ENCODE assay signal across 25 mouse cellular contexts in genomic region chr5:27206213-27206612, GRCm38 (mm10).
DNase-seq lines count a peak whose midpoint lies in the region; ATAC-seq and TF ChIP-seq lines count a peak whose summit lies in the region.
"Had no signal": no experiment of that assay in that cellular context is flagged by ENCODE, and none has a peak within 500 bp of the region (broad histone marks: within the 10 kb centered on the region; RNA-seq: fewer than 3 reads in every experiment).

No protein-coding gene starts in this region.

- no peak for TF ChIP-seq CTCF in bone marrow macrophage, adult 2 months (IDR thresholded peaks at IDR 0.05; ENCODE audit: low read depth, low read length)
- TF ChIP-seq CTCF in gastrocnemius, adult 2 months (IDR thresholded peaks at IDR 0.05): no peak
- no peak for TF ChIP-seq CTCF in thymus, adult 2 months (IDR thresholded peaks at IDR 0.05; ENCODE audit: borderline replicate concordance, control insufficient read depth, extremely low read depth, insufficient read depth, low read length, poor library complexity)

- no peaks in the 10 kb centered on the region for H3K36me3 ChIP-seq in liver, embryonic 16.5 days (ENCODE audit: control insufficient read depth, insufficient read depth)
- no peaks in the 10 kb centered on the region for H3K36me3 ChIP-seq in thymus, adult 2 months (ENCODE audit: control insufficient read depth, insufficient read depth, low read length)
- H3K36me3 ChIP-seq: embryonic facial prominence, embryonic 15.5 days; hindbrain, embryonic 15.5 days; intestine, embryonic 15.5 days; midbrain, embryonic 12.5 days; neural tube, embryonic 12.5 days had no signal

- no peak overlapping the region for H3K4me3 ChIP-seq in bone marrow macrophage, adult 2 months (ENCODE audit: insufficient read depth, low read length)
- no peak overlapping the region for H3K4me3 ChIP-seq in liver, embryonic 16.5 days (ENCODE audit: low read depth, low read length)
- no peak overlapping the region for H3K4me3 ChIP-seq in gastrocnemius, adult 2 months
- H3K4me3 ChIP-seq in thymus, adult 2 months (ENCODE audit: control insufficient read depth, insufficient read depth, low read length): no peak overlapping the region
- H3K4me3 ChIP-seq: embryonic facial prominence, embryonic 15.5 days; hindbrain, embryonic 15.5 days; intestine, embryonic 15.5 days; layer of hippocampus, adult 2 months; midbrain, embryonic 12.5 days; neural tube, embryonic 12.5 days had no signal

- H3K9ac ChIP-seq in liver, embryonic 16.5 days (ENCODE audit: low read depth, low read length): no peak overlapping the region
- H3K9ac ChIP-seq: embryonic facial prominence, embryonic 15.5 days; hindbrain, embryonic 15.5 days; intestine, embryonic 15.5 days; lung, embryonic 14.5 days; midbrain, embryonic 12.5 days; neural tube, embryonic 12.5 days had no signal

- no peak for TF ChIP-seq POLR2A in bone marrow macrophage, adult 2 months (IDR thresholded peaks at IDR 0.05; ENCODE audit: borderline replicate concordance, low read depth, low read length)
- TF ChIP-seq POLR2A in thymus, adult 2 months (IDR thresholded peaks at IDR 0.05; ENCODE audit: control insufficient read depth, extremely low read depth, insufficient read depth, low read length, poor library complexity): no peak

- intact Hi-C loops in gastrocnemius, adult 2 months (cut with DNase I): no loop called here

- H3K4me2 ChIP-seq in liver, embryonic 16.5 days (ENCODE audit: low read depth, low read length): no peak overlapping the region
- H3K4me2 ChIP-seq: embryonic facial prominence, embryonic 15.5 days; hindbrain, embryonic 15.5 days; intestine, embryonic 15.5 days; lung, embryonic 14.5 days; midbrain, embryonic 12.5 days; neural tube, embryonic 12.5 days had no signal

- DNase-seq in 416B (ENCODE audit: low read depth): peak; percentile 12
- DNase-seq in gastrocnemius, adult 2 months: no peak
- DNase-seq in urinary bladder, postnatal 14 days (ENCODE audit: low spot score): no peak
- DNase-seq in thymus, adult 2 months: no peak
- DNase-seq in layer of hippocampus, adult 9-11 months: no peak
- DNase-seq: adrenal gland, postnatal 10 days; cerebellum, adult 8-10 months; cerebellum, postnatal 36 days; gastrocnemius, postnatal 10 days; heart, adult 18-20 months; heart, postnatal 36 days; kidney, adult 9 months; kidney, postnatal 14 days; lung, embryonic 14.5 days had no signal

- H3K27me3 ChIP-seq in liver, embryonic 16.5 days (ENCODE audit: control insufficient read depth, insufficient read depth, low read depth, low read length): no peaks in the 10 kb centered on the region
- no peaks in the 10 kb centered on the region for H3K27me3 ChIP-seq in thymus, adult 2 months (ENCODE audit: control insufficient read depth, insufficient read depth, low read length)
- H3K27me3 ChIP-seq: embryonic facial prominence, embryonic 15.5 days; hindbrain, embryonic 15.5 days; intestine, embryonic 15.5 days; midbrain, embryonic 12.5 days; neural tube, embryonic 12.5 days had no signal

- H3K9me3 ChIP-seq in liver, embryonic 16.5 days (replicated peaks; ENCODE audit: control insufficient read depth, low read length): no peaks in the 10 kb centered on the region
- H3K9me3 ChIP-seq: embryonic facial prominence, embryonic 15.5 days; hindbrain, embryonic 15.5 days; intestine, embryonic 15.5 days; midbrain, embryonic 12.5 days; neural tube, embryonic 12.5 days had no signal

- peak; percentile 55 for ATAC-seq in liver, embryonic 16.5 days (ENCODE audit: low read depth)
- peak; percentile 77 for ATAC-seq in megakaryocyte-erythroid progenitor cell, adult 5-6 weeks (replicated peaks; ENCODE audit: low FRiP score, low TSS enrichment, poor library complexity, severe bottlenecking)
- ATAC-seq: forebrain, embryonic 14.5 days; intestine, embryonic 15.5 days had no signal

- WGBS in liver, embryonic 16.5 days (ENCODE audit: insufficient replicate concordance): 24% methylated on average over 7 of the region's 7 CpGs
- WGBS in thymus, adult 2 months: 23% methylated on average over 7 of the region's 7 CpGs

- H3K27ac ChIP-seq in bone marrow macrophage, adult 2 months (ENCODE audit: insufficient read depth, low read depth, low read length): peak overlapping the region; percentile 13; the same call in 1 of the 2 replicates
- no peak overlapping the region for H3K27ac ChIP-seq in liver, embryonic 16.5 days (ENCODE audit: low read length)
- H3K27ac ChIP-seq in gastrocnemius, adult 2 months: no peak overlapping the region
- H3K27ac ChIP-seq in thymus, adult 2 months (ENCODE audit: control insufficient read depth, insufficient read depth, low read length): no peak overlapping the region
- H3K27ac ChIP-seq: embryonic facial prominence, embryonic 15.5 days; hindbrain, embryonic 15.5 days; intestine, embryonic 15.5 days; midbrain, embryonic 12.5 days; neural tube, embryonic 12.5 days; stomach, postnatal 0 days had no signal

- H3K4me1 ChIP-seq in bone marrow macrophage, adult 2 months (ENCODE audit: control insufficient read depth, insufficient read depth, low read length): peaks cover 9% of the 10 kb centered on the region
- H3K4me1 ChIP-seq in liver, embryonic 16.5 days (ENCODE audit: control insufficient read depth, low read depth, low read length): no peaks in the 10 kb centered on the region
- H3K4me1 ChIP-seq in thymus, adult 2 months (replicated peaks; ENCODE audit: control insufficient read depth, insufficient read depth, low read length): no peaks in the 10 kb centered on the region
- H3K4me1 ChIP-seq: embryonic facial prominence, embryonic 15.5 days; hindbrain, embryonic 15.5 days; intestine, embryonic 15.5 days; midbrain, embryonic 12.5 days; neural tube, embryonic 12.5 days had no signal
